Mouse (Mus musculus) spleen, adult 2 months (tissue): ENCODE data around the gene Prss2. TPM values are rescaled to one million over a fixed set of nuclear protein-coding genes. Genes with fewer than 3 reads are reported as not detected.

Source experiments
- DNase-seq, 2 experiments: peaks; one replicate each; pipeline versions ENCODE4 v3.0.0 to v3.0.0-alpha.2; 2012 to 2021; ENCODE audit warnings: low spot score in 2 of 2, low read depth in 1 of 2
- H3K27ac ChIP-seq: fragments of 200-500 bp; 2 replicates; pipeline ENCODE4 v1.5.1; 2012; ENCODE audit warnings: low read length, inconsistent platforms; ENCODE audit not compliant: insufficient read depth
- H3K27me3 ChIP-seq: fragments of 200-500 bp; 2 replicates; pipeline ENCODE4 v1.6.1; 2012; ENCODE audit warnings: mild to moderate bottlenecking, moderate library complexity, low read length, inconsistent platforms; ENCODE audit not compliant: control insufficient read depth, insufficient read depth
- H3K36me3 ChIP-seq: fragments of 200-500 bp; 2 replicates; pipeline ENCODE4 v1.6.1; 2012; ENCODE audit warnings: mild to moderate bottlenecking, low read length, inconsistent platforms; ENCODE audit not compliant: control insufficient read depth, insufficient read depth
- H3K4me1 ChIP-seq: fragments of 200-500 bp; 2 replicates; pipeline ENCODE4 v1.6.1; 2011; ENCODE audit warnings: inconsistent platforms; ENCODE audit not compliant: control insufficient read depth, insufficient read depth, insufficient read length
- H3K4me3 ChIP-seq: fragments of 200-500 bp; 2 replicates; pipeline ENCODE4 v1.5.1; 2011; ENCODE audit warnings: mild to moderate bottlenecking, inconsistent platforms; ENCODE audit not compliant: insufficient read depth, insufficient read length; ENCODE audit errors: extremely low read depth
- CTCF ChIP-seq: fragments of 200-500 bp; IDR thresholded peaks from 2 replicates; pipeline ENCODE4 v1.5.1; 2011; ENCODE audit warnings: mild to moderate bottlenecking, inconsistent platforms; ENCODE audit not compliant: insufficient read depth, insufficient read length, insufficient replicate concordance; ENCODE audit errors: extremely low read depth
- POLR2A ChIP-seq: fragments of 200-500 bp; IDR thresholded peaks from 2 replicates; pipeline ENCODE4 v1.6.1; 2011; ENCODE audit warnings: low read depth, low read length, inconsistent platforms
- WGBS: fragments of 180-500 bp; shearing (Covaris S2); methylation state at CpG from one replicate; pipeline ENCODE4 v1.1.7; 2018; 5-methylcytosine and 5-hydroxymethylcytosine counted together
- polyA plus RNA-seq: library from polyadenylated mRNA; depleted of rRNA; stranded (reverse); fragments of >200 nt; gene quantifications from 2 replicates; pipeline ENCODE4 v1.2.3, GENCODE M21; 2012; rRNA removed

Gene Prss2
- polyA plus RNA-seq, 1 experiment, result 9,234 TPM

DNA sequence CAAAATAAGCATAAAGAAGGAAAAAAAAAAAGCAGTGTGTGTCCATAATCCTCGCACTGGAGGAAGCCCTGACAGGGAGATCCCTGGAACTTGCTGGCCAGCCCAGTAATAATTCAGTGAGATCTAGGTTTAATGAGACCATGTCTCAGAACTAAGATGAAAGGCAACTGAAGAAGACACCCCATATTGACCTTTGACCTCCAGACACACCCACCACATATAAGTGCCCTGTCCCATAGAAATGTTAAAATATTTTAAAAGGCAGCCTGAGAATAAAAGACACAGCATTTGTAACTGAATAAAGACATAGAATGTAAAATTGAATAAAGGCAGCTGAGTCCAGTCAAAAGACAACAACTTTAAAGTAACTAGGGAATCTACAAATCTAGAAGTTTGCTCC is 43.7 kb downstream of the Prss2 start:
- no peak overlapping the region for H3K27ac ChIP-seq
- DNase-seq, result no peak
- H3K4me1 ChIP-seq, result no peaks in the 10 kb centered on the region
- TF ChIP-seq POLR2A, result no peak
- no peak for TF ChIP-seq CTCF
- no peak overlapping the region for H3K4me3 ChIP-seq
- no peaks in the 10 kb centered on the region for H3K36me3 ChIP-seq
- WGBS, result 89% methylated on average over 1 of the region's 1 CpGs
- H3K27me3 ChIP-seq, result no peaks in the 10 kb centered on the region

DNA sequence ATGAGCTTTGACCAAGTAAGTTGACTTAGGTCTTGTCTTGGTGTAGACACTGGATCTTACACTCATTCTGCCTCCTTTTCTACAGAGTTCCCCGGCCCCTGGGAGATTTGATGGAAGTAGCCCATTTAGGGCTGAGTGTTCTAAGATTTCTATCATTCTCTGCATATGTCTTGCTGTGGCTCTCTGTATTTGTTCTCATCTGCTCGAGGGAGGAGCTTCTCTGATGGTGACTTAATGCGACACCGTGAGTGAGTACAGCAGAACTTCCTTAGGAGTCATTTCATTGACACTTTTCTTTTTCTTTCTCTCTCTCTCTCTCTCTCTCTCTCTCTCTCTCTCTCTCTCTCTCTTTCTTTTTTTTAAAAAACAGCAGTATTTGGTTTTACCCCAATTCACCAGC is 45.4 kb downstream of the Prss2 start:
- Histone ChIP-seq H3K4me1 (no peaks in the 10 kb centered on the region), H3K4me3 (no peak overlapping the region), H3K36me3 (no peaks in the 10 kb centered on the region), H3K27me3 (no peaks in the 10 kb centered on the region), H3K27ac (no peak overlapping the region)
- 90% methylated on average over 4 of the region's 4 CpGs for WGBS
- no peak for TF ChIP-seq POLR2A
- TF ChIP-seq CTCF, result no peak
- DNase-seq, result no peak

DNA sequence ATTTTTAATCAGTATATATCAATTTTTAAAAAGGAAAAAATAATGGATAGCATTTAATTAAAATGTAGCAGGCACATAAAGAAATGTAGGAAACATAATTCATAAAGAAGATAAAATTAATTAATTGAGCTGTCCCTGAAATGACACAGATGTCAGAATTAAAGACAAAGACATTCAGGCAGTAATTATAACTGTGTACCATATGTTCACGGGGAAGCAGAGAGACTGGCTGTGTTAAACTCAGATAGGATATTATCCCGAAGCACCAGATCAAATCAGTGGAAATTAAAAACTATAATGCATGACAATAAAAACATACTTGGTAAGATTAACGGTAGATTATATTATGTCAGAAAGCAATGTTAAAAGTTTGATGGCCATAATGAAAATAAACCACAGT is 47.5 kb downstream of the Prss2 start:
- no peak for DNase-seq
- Histone ChIP-seq H3K27me3 (no peaks in the 10 kb centered on the region), H3K36me3 (no peaks in the 10 kb centered on the region), H3K27ac (no peak overlapping the region), H3K4me3 (no peak overlapping the region), H3K4me1 (no peaks in the 10 kb centered on the region)
- WGBS, result 83% methylated on average over 3 of the region's 3 CpGs
- TF ChIP-seq CTCF, result no peak

Other genes starting within 250 kb of the Prss2 start
- 7,384 and 7,585 TPM in 2 replicates for gene Try4, start 219.5 kb upstream of the Prss2 start, polyA plus RNA-seq
- gene Try5, start 204.9 kb upstream of the Prss2 start, polyA plus RNA-seq, result 2,461 and 4,668 TPM in 2 replicates
- 59.7 and 79.4 TPM in 2 replicates for gene Try10, start 167.7 kb upstream of the Prss2 start, polyA plus RNA-seq
- gene Prss3, start 144.1 kb upstream of the Prss2 start, polyA plus RNA-seq, result 80.5 and 489 TPM in 2 replicates
- gene Gm5771, start 129.4 kb upstream of the Prss2 start, polyA plus RNA-seq, result 12.2 and 155 TPM in 2 replicates
- 2.4 and 41.1 TPM in 2 replicates for gene Gm10334, start 75.6 kb upstream of the Prss2 start, polyA plus RNA-seq
- 10.3 and 12.5 TPM in 2 replicates for gene Prss1, start 62.9 kb upstream of the Prss2 start, polyA plus RNA-seq
- 7.2 and 7.5 TPM in 2 replicates for gene Ephb6, start 83.7 kb downstream of the Prss2 start, polyA plus RNA-seq
- 0.06 and 0.13 TPM in 2 replicates for gene Trpv6, start 114.6 kb downstream of the Prss2 start, polyA plus RNA-seq
- gene Trpv5, start 159.0 kb downstream of the Prss2 start, polyA plus RNA-seq, result 0.09 and 0.11 TPM in 2 replicates
- not detected in 2 replicates for gene Llcfc1, start 162.6 kb downstream of the Prss2 start, polyA plus RNA-seq
- 30.9 and 39.8 TPM in 2 replicates for gene Kel, start 182.6 kb downstream of the Prss2 start, polyA plus RNA-seq